Mouse (Mus musculus): ENCODE results near the gene Me3.
"Not testable (repeated sequence)": the region's sequence is repeated elsewhere in the genome, so short reads cannot be mapped to it uniquely, and the experiment has no call there.

Me3 gene

DNA sequence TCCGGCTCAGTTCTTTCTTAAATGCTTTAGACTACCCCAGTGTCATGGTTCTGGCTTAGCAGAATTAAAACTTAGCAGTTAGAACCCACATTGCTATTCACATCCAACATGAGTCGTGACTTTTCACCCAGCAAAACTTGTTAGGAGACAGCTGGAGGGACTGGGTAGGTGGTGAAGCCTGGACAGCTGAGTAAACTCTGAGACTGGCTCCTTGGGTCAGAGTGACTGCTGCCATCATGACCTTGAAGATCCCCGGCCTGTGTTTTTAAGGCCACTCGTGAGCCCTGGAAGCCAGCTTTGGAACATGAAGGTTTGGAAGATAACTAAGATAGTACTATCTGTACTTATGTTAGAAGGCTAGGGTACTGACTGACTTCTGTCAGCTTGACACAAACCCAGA lies 35.4 kb downstream of the Me3 start:
- DNase-seq: no peak

DNA sequence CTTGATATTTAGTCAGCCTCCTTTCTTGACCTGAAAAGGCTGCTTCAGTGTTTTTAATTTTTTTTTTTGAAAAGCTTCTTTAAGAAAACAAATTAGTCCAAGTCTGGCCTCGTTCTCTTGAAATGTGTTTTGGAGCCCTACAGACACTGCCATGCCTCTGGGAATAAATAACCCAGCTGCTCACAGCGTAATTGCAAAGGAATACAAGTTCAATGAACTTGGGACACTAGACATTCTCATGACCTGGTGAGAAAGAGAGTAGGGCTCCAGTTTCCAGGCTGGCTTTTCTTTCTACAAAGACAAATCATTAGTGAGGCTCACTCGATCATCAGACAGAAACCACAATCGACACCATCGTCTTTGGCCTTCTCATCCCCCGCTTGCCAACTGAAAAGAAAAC lies 37.3 kb downstream of the Me3 start:
- no peak for DNase-seq

DNA sequence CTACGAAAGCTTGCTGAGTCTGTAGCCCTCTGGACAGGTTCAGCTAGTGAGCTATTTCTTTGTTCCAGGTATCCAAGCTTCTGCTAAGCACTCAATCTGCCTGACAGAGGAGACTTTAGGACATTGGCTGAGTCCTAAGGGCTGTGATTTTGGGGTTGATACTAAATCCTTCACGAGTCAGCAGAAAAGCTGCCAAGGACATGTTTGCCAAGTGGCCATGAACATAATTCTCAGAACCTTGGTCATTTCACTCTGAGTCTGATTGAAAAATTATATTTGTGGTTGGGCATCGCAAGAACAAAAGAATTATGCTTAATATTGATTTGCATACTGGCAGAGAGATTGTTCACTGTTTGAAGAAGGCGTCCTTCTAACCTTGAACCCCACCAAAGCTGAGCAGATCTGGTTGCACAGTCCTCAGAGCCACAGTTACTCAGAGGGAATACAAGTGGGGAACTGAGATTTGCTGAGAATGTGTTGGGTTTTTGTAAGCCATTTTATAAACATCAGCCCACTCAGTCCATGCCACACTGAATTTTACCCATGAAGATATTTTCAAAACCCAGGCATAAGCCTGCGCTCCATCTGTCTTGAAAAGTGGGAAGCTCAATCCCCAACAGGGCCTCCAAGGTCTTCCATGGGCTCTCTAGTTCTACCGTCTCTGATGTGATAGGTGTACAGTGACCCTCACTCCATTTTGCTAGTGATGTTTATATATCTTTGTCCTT lies 39.1 kb downstream of the Me3 start:
- no peak for DNase-seq

DNA sequence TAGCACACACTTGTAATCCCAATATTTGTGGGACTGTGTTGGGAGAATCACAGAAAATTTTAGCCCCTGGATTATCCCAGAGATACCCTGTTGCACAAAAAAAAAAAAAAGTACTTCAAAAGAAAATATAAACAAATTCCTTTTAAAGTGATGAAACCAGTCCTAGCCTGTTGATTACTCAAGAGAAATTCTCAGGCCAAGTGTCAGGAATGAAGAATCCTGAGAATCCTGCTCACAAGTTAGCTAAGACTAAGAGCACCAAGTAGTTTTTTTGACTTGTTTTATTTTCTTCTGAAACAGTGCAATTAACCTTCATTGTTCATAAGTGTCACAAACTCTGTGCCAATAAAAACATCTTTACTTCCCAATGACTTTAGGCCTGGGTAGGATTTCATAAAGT lies 44.0 kb downstream of the Me3 start:
- no peak for DNase-seq

DNA sequence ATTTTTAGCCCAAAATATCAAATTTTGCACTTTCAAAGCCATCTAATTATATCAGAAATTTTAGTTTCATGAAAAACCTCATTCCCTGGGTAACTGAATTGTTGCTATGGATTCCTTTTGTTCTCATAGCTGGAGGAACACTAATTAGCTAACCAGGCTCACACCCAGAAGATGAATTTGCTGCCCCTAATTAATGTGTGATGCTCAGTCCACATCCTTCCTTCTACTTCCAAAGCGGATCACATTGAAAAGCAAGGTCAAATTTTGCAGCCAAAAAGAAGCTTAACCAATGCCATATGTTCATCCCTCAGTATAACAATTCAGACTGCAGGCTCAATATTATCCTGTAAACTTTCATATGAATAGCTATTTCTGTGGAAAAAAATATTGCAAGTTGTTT lies 45.7 kb downstream of the Me3 start:
- DNase-seq: no peak

DNA sequence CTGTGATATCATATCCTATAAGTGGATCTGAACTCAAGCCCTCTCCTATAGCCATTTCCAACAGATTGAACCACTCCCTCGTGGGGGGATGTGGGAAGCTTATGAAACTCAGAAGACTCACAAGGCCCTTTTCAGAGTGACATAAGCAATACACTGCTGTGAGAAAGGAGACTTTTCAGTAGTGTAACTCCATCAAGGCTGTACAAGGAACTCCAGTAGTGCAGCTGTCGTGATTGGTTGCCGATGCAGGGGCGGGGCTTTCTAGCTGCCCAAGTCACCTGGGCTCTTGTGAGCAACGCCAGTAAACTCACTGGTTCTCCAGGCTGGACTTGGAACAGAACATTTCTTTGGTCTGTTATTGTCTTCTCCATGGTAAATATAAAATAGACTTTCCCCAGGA lies 46.5 kb downstream of the Me3 start:
- no peak for DNase-seq

DNA sequence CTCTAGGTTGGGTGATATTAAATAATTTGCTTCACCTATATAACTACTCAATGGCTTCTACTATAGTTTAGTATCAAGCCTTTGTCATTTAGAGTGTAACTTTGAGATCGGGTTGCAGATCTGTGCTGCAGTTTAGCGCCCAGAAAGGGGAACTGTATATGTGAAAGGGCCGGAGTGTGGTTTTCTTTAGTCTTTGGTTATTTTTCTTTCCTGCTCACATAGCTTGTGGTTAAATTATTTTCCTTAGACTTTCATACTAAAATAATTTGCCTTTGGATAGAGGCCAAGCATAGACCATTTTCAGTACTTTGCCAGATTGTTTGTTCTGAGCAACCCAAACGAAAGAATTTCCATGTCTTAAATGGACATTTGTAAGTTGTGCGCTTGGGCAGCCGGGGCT lies 46.9 kb downstream of the Me3 start:
- DNase-seq: no peak

DNA sequence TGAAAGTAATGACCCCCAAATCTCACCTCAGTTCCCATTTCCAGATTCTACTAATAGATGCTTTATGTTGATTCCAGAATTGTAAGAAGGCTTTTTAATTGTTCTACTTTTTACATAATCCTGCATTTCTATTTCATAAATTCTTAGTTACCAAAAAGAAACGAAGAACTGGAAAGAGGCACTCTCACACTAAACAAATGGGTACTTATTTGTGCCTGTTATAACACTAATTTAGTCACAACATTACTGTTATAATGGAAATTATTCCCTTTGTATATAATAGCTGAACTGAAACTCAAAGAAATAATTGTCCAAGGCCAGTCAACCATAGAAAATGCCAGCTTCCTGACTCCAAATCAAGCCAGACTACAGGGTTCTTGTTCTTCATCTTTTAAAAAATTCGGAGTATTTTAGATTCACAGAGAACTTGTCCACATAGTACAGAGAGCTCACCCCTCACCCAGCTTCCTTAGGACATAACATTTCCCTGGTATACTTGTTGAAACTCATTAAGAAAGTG lies 47.5 kb downstream of the Me3 start:
- DNase-seq: no peak

DNA sequence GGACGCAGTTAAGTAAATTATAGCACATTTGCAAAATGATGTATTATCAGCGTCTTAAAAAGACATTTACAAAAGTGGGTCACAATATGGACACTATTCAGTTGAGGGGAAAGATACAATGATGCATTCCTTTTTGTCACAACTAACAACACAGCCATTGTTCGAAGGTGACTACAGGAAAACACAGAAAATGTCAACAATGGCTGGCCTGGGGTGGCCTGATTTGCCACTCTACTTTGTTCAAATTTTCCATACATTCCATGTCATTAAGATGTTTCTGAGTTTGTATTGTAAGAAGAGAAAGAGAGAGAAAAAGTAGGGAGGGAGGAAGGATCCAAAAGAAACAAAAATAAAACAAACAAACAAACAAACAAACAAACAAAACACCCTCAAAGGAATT lies 48.7 kb downstream of the Me3 start:
- no peak for DNase-seq

DNA sequence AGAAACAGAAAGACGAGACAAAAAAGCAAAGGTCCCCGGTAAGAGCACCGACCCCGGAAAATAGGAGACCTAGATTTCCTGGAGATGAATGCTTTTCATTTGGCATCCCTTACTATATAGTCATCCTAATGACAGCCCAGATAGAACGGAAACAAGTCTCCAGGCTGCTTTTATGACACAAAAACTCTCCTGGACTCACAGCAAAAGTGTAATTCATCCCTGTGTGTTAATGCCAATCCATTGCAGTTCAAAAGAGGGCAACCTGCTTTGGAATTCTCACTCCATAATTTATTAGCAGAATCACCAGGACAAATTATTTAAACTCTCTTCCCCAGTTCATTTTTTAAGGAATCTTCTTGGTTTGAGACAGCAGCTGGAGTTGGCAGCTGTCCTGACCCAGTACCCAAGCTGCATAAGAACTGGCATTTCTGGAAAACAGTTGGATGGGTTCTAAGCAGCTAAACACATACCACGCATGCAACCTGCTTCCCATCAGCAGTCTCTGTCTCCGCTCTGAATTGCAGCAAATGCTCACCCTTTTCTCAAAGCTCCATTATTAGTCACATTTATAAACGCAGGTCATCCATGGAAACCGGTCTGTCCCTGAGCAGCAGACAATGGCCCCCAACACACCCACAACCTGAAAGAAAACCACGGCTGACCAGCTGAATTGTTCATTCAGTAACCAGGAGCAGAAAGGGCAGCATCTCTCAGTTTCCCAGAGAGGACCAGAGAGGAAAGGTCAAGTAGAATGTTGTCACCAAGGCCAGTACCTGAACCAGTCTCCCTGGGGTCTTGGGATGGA lies 49.7 kb downstream of the Me3 start:
- no peak for DNase-seq

DNA sequence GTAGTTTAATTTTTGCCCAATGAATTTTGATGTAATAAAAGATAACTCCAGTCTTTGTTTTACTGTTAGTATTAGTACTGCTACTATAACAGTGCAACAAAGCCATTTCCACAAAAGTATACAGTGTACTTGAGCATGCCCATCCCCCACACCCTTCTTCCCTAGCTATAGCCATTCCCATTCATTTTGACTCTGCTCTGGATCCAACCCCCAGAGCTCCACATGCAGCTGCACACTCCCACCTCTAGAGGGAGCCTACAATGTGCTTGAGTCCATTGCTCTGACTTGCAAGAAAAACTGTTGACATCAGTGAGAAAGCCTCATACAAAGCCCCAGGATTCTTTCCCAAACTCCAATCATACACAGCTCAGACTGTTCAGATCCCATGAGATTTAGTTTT lies 66.0 kb downstream of the Me3 start:
- DNase-seq: no peak

DNA sequence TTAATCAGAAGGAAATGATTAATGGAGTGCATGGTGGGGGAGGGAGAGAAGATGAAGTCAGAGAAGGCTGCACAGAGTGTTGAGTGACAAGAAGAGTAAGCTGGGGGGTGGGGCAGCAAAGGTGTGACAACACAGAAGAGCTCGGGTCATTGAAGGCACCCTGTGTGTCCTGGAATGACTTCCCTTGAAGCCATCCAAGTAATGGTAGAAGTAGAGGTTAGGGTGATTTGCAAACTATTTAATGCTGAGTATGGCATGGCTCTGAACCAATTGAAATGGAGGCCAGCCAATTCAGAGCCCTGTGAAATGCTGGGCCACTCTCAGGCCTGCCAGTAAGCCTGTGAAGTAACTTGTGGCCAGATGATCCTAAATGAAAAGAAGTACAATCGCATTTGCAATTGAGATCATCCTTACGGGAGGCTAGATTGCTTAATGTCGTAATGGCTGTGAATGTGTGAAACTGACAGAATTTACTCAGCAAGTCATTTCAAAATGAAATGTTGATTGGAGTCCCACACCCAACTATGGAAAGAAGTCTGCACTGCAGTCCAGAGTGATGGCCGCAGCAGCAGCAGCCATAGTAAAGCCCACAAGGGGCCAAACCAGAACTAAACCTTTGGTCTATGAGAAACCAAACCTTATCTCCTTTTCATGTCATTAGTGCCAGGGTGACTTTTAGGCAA lies 67.6 kb downstream of the Me3 start:
- DNase-seq: no peak

DNA sequence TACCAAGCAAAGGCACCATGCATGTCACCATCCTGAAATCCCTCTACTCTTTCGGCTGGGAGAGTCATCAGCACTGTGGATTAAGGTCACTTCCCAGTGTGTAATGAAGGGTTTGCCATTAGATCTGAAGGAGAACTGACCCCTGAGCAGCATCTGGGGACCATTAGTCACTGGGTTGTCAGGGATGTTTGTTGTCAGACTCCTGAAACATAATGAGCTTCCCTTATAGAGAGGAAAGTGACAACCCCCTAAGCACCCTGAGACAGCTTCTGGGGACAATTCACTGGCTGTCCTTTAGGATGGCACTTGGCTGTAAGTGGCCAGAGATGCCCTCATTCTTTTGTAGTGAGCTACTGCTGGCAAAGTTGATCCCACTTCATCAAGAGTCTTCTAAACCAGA lies 68.3 kb downstream of the Me3 start:
- DNase-seq: no peak

DNA sequence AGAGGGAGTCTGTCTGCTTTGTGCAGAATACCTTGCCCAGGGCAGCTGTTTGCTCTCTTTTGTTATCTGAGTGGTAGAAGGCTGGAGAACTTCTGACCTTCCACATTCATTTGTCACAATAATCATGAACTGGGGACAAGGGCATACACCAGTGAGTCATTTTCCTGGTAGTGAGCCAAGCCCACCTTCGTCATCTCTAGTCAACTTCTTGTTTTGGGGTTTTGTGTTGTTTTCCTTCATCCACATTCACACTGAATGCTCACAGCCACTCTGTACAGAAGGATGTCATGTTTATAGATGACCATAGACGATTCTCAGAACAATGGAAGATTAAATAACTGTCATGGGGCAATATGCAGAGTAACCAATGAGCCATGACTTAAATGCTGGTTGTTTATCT lies 78.6 kb downstream of the Me3 start:
- no peak for DNase-seq

DNA sequence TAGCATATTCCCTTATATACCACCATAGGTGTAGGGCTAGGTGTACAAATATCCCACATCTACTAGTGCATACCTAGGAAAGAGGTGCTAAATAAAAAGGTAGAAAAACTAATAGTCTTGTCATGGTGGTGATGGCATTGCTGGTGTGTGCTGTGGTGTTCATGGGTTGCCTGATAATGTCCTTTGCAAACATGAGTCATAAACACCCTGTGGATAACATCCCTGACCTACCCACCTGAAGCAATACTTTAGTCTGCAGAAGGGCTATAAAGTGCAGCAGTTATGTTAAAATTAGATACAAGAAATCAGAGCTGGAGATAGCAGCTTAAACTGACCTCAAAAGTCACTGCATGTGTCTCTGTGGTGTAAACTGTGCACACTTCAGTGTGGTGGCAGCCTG lies 80.9 kb downstream of the Me3 start:
- no peak for DNase-seq

DNA sequence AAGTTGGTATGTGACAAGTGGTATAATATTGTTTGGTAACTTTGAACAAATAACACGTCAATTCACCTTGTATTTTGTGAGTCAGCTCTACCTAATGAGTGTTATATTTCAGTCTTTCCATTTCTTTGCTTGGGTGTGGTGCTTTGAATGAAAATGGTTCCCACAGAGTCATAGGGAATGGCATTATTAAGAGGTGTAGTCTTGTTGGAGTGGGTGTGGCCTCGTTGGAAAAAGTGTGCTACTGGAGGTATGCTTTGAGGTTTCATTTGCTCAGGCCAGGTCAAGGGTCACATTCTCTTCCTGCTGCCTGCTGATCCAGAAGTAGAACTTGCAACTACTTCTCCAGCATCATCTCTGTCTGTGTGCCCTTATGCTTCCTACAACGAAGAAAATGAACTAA lies 84.0 kb downstream of the Me3 start:
- no peak for DNase-seq

DNA sequence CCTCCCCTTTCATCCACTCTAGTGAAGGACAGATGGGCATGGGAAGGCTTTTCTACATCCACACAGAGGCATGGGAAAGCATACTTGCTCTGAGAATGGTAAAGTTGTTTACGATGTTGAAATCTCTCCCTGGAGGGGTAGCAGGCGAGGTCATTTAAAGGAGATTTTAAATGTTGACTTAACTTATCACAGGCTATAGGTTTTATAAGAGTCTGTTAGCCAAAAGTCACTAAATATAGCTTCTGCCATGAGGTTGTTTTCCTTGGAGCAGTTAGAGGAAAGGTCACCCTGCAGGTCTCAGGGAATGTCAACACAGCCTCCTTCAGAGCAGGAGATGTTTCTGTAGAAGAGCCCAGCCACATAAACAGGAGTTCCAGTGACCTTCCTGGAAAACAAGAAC lies 85.3 kb downstream of the Me3 start:
- no peak for DNase-seq

DNA sequence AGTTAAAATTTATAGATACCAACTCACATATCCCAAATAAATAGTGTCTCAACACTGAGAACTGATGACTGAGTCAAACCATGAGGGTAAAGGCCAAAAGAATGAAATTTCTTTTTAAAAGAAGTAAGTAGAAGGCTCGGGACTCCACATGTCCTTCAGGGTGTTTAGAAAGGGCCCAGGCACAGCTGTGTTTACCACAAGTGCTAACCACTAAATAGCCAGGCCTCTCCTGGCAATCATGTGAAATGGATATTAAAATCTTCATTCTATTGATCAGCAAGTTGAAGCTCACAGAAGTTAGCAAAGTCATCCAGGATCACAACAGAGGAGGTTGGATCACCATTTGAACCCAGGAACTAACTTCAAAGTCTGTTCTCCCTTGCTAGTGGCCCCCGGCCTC lies 86.1 kb downstream of the Me3 start:
- DNase-seq: no peak

DNA sequence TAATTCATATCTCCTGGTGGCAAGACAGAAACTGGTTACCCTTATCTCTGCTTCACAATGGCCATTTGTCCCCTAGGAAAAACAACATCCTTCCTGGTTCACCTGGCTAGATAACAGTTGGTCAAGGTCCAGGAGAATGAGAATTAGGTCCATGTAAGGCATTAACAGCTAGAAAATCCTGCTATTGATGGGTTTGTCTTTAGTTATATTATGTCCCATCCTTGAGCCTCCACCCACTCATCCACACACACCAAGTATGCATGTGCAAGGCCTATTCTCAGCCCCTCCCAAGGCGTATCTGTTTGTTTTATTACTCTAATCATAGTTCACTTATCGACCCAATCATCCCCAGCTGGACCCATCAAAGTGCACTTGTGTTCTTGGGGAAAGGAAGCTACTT lies 88.1 kb downstream of the Me3 start:
- DNase-seq: no peak

DNA sequence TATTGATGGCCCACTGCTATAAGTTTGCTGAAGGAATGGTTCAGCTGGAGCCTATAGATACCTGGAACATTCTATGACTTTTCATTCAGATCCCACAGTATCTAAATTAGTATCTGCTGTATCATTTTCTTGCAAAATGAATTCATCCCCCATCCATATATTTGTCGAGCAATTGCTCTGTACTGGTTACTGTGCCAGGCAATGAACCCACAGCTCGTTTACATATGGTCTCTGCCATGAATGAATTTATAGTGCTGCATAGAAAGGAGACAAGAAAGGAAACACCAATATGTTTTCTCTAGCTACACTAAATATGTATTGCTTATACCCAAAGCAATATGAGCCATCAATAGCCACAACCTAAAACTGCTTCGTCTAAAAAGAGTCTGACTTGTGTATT lies 94.5 kb downstream of the Me3 start:
- no peak for DNase-seq

DNA sequence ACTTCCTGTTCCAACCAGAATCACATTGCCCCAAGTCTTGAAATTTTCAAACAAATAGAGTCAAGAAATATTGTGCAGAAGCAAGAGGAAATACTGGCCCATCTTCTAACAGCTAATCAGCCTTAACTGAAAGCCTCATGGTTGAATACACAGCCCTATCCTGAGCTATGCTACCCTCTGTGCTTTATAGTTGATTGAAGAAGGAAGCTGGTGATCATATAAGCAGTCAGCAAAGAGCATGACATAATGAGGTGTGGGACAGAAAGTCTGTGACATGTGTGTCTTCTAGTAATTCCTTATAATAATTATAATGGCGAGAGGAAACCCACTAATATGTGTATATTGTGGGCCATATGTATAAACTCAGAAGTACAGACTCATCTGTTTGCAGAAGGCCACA lies 95.4 kb downstream of the Me3 start:
- DNase-seq: no peak

DNA sequence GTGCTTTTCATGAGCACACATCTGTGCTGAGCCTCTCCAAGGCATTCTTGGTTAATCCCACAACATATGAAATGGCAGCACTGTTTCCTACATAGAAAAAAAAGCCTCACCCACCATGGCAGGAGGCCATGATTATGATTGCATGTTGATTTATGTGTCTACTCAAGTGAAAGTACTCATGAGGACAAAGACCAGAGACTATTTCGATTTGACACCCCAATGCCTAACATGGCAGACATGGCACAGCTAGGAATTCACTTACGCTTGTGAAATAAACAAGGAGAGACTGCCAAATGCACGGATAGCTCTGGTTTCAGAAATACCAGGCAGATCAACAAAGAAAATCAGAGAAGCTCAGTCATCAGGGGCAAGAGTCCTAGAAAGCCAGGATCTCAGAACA lies 96.2 kb downstream of the Me3 start:
- no peak for DNase-seq

DNA sequence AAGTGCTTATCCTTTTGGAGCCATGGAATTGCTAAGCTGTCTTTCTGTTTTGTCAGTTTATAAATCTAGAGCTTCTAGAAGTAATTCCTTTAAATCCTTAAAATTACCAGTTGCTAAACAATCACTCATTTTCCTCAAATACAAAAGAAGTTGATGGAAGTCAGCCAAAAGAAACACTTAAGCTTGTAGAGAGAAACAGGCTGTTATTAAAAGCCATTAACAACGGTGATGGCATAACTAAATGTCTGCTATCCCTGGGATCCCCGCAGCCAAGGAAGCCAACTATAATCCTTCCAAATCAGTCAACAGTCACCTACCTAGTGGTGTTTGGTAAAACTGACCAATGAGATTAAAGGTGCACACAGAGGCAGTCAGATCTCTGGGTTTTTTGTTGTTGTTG lies 98.3 kb downstream of the Me3 start:
- DNase-seq: no peak

DNA sequence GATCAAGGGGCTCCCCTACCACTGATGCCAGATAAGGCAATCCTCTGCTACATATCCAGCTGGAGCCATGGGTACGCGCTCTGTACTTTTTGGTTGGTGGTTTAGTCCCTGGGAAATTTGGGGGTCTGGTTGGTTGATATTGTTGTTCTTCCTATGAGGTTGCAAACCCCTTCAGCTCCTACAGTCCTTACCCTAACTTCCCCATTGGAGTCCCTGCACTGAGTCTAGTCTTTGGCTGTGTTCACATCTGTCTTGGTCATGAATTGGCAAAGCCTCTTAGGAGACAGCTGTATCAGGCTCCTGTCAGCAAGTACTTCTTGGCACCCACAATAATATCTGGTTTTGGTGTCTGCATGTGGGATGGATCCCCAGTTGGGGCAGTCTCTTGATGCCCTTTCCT lies 98.9 kb downstream of the Me3 start:
- not testable (repeated sequence) for DNase-seq
